8 mouse cellular contexts compared by ENCODE assay signal in genomic region chr1:86523776-86524618, GRCm38 (mm10). TPM values are rescaled to one million over a fixed set of nuclear protein-coding genes. Genes with fewer than 3 reads are reported as not detected.
DNase-seq lines count a peak whose midpoint lies in the region; ATAC-seq and TF ChIP-seq lines count a peak whose summit lies in the region.

No protein-coding gene starts in this region.

- peak overlapping the region; percentile 99 for H3K27ac ChIP-seq in heart, embryonic 15.5 days
- peak overlapping the region; percentile 100 for H3K27ac ChIP-seq in forebrain, postnatal 0 days (ENCODE audit: low read depth, low read length)

- no peaks in the 10 kb centered on the region for H3K9me3 ChIP-seq in heart, embryonic 15.5 days (replicated peaks)
- no peaks in the 10 kb centered on the region for H3K9me3 ChIP-seq in forebrain, postnatal 0 days (ENCODE audit: low read length)

- H3K4me1 ChIP-seq in heart, embryonic 15.5 days (replicated peaks), result peaks cover 33% of the 10 kb centered on the region
- H3K4me1 ChIP-seq in forebrain, postnatal 0 days (ENCODE audit: insufficient read depth), result peaks cover 9% of the 10 kb centered on the region; the same call in 1 of the 2 replicates

- DNase-seq in heart, postnatal 14 days, result no peak
- DNase-seq in R1 (ENCODE audit: low read depth, low spot score), result peak; percentile 36
- DNase-seq in forebrain, postnatal 0 days, result no peak
- no peak for DNase-seq in gastrocnemius, postnatal 25 days
- DNase-seq in kidney, postnatal 14 days, result no peak
- DNase-seq in gastrocnemius, adult 18-20 months (ENCODE audit: low spot score), result no peak

- peak overlapping the region; percentile 86 for H3K4me2 ChIP-seq in heart, embryonic 15.5 days
- H3K4me2 ChIP-seq in forebrain, postnatal 0 days (ENCODE audit: low read depth), result peak overlapping the region; percentile 97; the same call in 1 of the 2 replicates

- H3K9ac ChIP-seq in heart, embryonic 15.5 days, result peak overlapping the region; percentile 58
- peak overlapping the region; percentile 95 for H3K9ac ChIP-seq in forebrain, postnatal 0 days

- H3K27me3 ChIP-seq in heart, embryonic 15.5 days, result no peaks in the 10 kb centered on the region
- H3K27me3 ChIP-seq in forebrain, postnatal 0 days (ENCODE audit: insufficient read depth, low read length), result no peaks in the 10 kb centered on the region

- WGBS in heart, embryonic 15.5 days, result 78% methylated on average over 8 of the region's 8 CpGs
- 93% methylated on average over 8 of the region's 8 CpGs for WGBS in forebrain, postnatal 0 days

- TF ChIP-seq CTCF in forebrain, postnatal 0 days (IDR thresholded peaks at IDR 0.05; ENCODE audit: low read depth), result no peak

- 0 out of 2 replicates have a peak, but pooled peaks cover 3% of the 10 kb centered on the region for H3K36me3 ChIP-seq in heart, embryonic 15.5 days
- H3K36me3 ChIP-seq in forebrain, postnatal 0 days (ENCODE audit: insufficient read depth), result no peaks in the 10 kb centered on the region

- intact Hi-C loops in heart, postnatal 14 days (cut with DNase I), result loop anchor here (1.0 kb wide), 1 partner anchor 18 kb away; no protein-coding TSS in a partner anchor

- ATAC-seq in heart, embryonic 15.5 days (replicated peaks; ENCODE audit: insufficient number of reproducible peaks, insufficient read depth, low FRiP score, low read depth), result no peak
- no peak for ATAC-seq in forebrain, postnatal 0 days
- ATAC-seq in megakaryocyte-erythroid progenitor cell, adult 5-6 weeks (replicated peaks; ENCODE audit: low FRiP score, low TSS enrichment, poor library complexity, severe bottlenecking), result peak; percentile 42

- H3K4me3 ChIP-seq in heart, embryonic 15.5 days, result peak overlapping the region; percentile 91; the same call in 1 of the 2 replicates
- H3K4me3 ChIP-seq in forebrain, postnatal 0 days (ENCODE audit: low read depth, low read length), result no peak overlapping the region

RNA-seq across cellular contexts. Expression of gene Ptma, which starts 2.5 kb away (rescaled TPM):
- 791 and 881 TPM in 2 replicates for polyA plus RNA-seq in heart, embryonic 15.5 days (2015; fragmentation: Nextera tagmentation; extraction: Ambion mirVana)
- total RNA-seq in heart, postnatal 14 days (2021), result 100 to 1,000 TPM; 290 to 401 TPM
- total RNA-seq in forebrain, postnatal 0 days (2014; rRNA removed), result 1,921 and 1,968 TPM in 2 replicates
- 1,724 and 1,908 TPM in 2 replicates for polyA plus RNA-seq in forebrain, postnatal 0 days (2015; fragmentation: Nextera tagmentation; extraction: Ambion mirVana)
- 2,834 and 3,273 TPM in 2 replicates for total RNA-seq in megakaryocyte-erythroid progenitor cell, adult 5-6 weeks (2014; fragmentation: Nextera tagmentation)
- total RNA-seq in megakaryocyte-erythroid progenitor cell, adult 5-6 weeks (2017), result 4,983 and 7,914 TPM in 2 replicates
- 100 to 1,000 TPM; 100 to 129 TPM for total RNA-seq in gastrocnemius, postnatal 25 days (2021)
- total RNA-seq in gastrocnemius, adult 18-20 months (2021), result 10 to 100 TPM; 64.2 to 99.0 TPM

RNA-seq across cellular contexts. Expression of gene Pde6d, which starts 58.4 kb away (rescaled TPM):
- 61.6 and 73.0 TPM in 2 replicates for polyA plus RNA-seq in heart, embryonic 15.5 days (2015; fragmentation: Nextera tagmentation; extraction: Ambion mirVana)
- 10 to 100 TPM; 40.3 to 44.5 TPM for total RNA-seq in heart, postnatal 14 days (2021)
- total RNA-seq in forebrain, postnatal 0 days (2014; rRNA removed), result 44.9 and 59.0 TPM in 2 replicates
- polyA plus RNA-seq in forebrain, postnatal 0 days (2015; fragmentation: Nextera tagmentation; extraction: Ambion mirVana), result 110 and 116 TPM in 2 replicates
- 36.5 and 52.7 TPM in 2 replicates for total RNA-seq in megakaryocyte-erythroid progenitor cell, adult 5-6 weeks (2014; fragmentation: Nextera tagmentation)
- 13.2 TPM in 2 replicates for total RNA-seq in megakaryocyte-erythroid progenitor cell, adult 5-6 weeks (2017)
- total RNA-seq in gastrocnemius, postnatal 25 days (2021), result 10 to 100 TPM; 21.9 to 29.6 TPM
- total RNA-seq in gastrocnemius, adult 18-20 months (2021), result 10 to 100 TPM; 27.5 to 29.3 TPM

RNA-seq across cellular contexts. Expression of gene Cops7b, which starts 58.7 kb away (rescaled TPM):
- polyA plus RNA-seq in heart, embryonic 15.5 days (2015; fragmentation: Nextera tagmentation; extraction: Ambion mirVana), result 21.7 and 25.3 TPM in 2 replicates
- 10 to 100 TPM; 10.8 to 11.5 TPM for total RNA-seq in heart, postnatal 14 days (2021)
- total RNA-seq in forebrain, postnatal 0 days (2014; rRNA removed), result 37.6 and 40.3 TPM in 2 replicates
- 54.3 and 54.7 TPM in 2 replicates for polyA plus RNA-seq in forebrain, postnatal 0 days (2015; fragmentation: Nextera tagmentation; extraction: Ambion mirVana)
- 21.2 and 25.6 TPM in 2 replicates for total RNA-seq in megakaryocyte-erythroid progenitor cell, adult 5-6 weeks (2014; fragmentation: Nextera tagmentation)
- 17.2 and 19.1 TPM in 2 replicates for total RNA-seq in megakaryocyte-erythroid progenitor cell, adult 5-6 weeks (2017)
- total RNA-seq in gastrocnemius, postnatal 25 days (2021), result 10 to 100 TPM in 1 of 2 experiments, 1 to 10 TPM in 1; 9.6 to 10.4 TPM
- 10 to 100 TPM; 10.3 to 10.5 TPM for total RNA-seq in gastrocnemius, adult 18-20 months (2021)
